Mouse (Mus musculus): ENCODE measurements around the gene Mrps5. TPM values are rescaled to one million over a fixed set of nuclear protein-coding genes. Genes with fewer than 3 reads are reported as not detected.

Gene Mrps5
- polyA plus RNA-seq (2012; rRNA removed), result 129 and 157 TPM in 2 replicates

DNA sequence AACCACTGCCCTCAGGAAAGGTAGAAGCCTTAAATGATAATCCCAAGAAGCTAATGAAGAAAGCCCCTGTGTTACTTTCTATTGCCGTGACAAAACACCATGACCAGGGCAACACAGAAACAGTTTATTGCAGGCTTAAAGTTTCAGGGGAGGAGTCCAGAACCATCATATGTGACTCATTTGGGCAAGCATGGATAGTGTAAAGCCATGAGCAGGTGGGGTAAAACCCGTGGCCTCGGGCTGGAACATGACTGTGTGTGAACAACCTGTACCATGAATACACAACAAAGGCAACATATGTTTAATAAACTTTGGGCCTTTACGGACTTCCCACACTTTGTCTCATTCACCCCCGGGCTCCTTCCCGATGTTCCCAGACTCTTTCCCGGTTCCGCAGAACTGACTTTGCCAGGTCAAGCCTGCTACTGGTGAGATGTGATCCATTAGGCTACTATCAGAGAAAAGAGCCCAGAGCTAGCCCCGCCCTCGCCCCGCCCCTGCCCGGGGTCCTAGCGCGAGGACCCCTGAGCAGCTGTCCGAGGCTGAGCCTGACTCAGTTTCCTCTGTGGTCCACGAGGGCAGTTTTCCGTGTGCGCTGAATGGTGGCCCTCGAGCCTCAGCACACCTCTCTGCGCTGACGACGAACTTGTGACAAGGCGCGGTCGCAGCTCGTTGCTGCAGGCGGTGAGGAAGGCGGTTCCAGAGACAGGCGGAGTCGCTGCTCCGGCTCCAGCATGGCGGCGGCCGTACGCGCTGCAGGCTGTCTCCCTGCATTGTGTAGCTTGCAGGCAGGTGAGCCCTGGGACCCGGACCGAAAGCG, at the start of gene Mrps5, which contains the start of gene Zfp661:
Mrps5 (plus strand) TSS at position 529 of the 820 bp plus-strand sequence.
Zfp661 (minus strand) TSS at position 401 of the 820 bp plus-strand sequence.
- TF ChIP-seq CTCF (IDR thresholded peaks at IDR 0.05; ENCODE audit: borderline replicate concordance, extremely low read depth, insufficient read depth, insufficient read length), result no peak
- peak; percentile 63; the same call in 1 of the 2 replicates for TF ChIP-seq POLR2A (IDR thresholded peaks at IDR 0.05; ENCODE audit: borderline replicate concordance, extremely low read depth, insufficient read depth, insufficient read length, poor library complexity, severe bottlenecking)
- DNase-seq (ENCODE audit: low read depth), result peak; percentile 94

DNA sequence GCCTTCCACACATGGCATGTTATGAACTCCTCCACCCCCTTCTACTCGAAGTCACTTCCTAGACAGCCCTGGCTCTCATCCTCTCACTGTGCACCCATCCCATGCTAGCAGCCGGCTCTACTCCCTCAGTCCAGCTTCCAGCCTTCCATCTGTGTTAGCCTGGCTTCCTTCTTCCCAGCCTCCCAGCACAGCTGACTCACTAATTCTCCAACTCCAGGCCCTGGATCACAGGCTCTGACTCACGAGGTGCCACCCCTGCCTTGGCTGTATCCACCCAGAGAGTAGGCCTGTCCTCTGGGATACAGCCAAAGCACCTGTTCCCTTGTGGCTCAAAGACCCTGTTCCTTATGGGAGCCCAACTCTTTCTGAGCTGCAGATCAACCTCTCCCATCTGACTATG, 49.5 kb upstream of the Mrps5 start:
- TF ChIP-seq CTCF (IDR thresholded peaks at IDR 0.05; ENCODE audit: borderline replicate concordance, extremely low read depth, insufficient read depth, insufficient read length) (no peak), POLR2A (IDR thresholded peaks at IDR 0.05; ENCODE audit: borderline replicate concordance, extremely low read depth, insufficient read depth, insufficient read length, poor library complexity, severe bottlenecking) (no peak)
- DNase-seq (ENCODE audit: low read depth), result no peak

DNA sequence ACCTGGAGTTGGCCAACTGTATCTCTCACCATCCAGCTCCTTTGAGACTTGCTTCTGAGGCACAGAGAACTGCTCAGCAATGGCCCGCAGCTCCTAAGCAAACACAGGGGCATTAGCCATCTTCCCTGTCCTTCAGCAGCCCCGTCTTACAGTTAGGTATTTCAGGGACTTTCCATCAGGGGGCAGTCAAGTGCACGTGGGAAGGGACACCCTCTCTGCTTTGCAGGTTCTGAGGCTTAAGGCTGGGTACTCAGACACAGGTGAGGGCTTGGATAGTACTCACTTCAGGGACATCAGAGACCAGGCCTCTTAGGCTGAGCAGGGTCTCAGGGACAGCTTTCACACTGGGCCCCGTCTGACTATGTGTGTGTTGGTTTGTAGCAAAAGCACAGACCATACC, 47.5 kb upstream of the Mrps5 start:
- TF ChIP-seq CTCF (IDR thresholded peaks at IDR 0.05; ENCODE audit: borderline replicate concordance, extremely low read depth, insufficient read depth, insufficient read length) (peak; percentile 48; the same call in 1 of the 2 replicates), POLR2A (IDR thresholded peaks at IDR 0.05; ENCODE audit: borderline replicate concordance, extremely low read depth, insufficient read depth, insufficient read length, poor library complexity, severe bottlenecking) (no peak)
- DNase-seq (ENCODE audit: low read depth), result no peak

DNA sequence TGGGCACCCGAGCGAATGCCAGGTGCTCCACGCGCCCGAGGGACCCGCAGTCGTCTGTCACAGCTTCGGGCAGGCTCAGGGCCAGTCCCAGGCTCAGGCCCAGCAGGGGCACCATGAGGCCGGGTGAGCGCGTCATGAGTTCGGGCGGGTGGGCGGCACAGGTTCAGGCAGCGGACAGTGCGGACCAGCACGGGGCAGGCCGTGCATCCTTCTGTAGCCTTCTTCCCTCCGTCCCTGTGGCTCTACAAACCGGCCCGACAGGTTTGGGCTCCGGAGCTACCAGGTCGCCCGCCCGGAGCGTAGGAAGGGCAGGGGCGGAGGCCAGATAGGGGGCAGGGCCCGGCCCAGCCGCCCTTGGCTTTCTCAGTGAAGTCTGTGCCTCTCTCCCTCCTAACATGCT, 45.8 kb upstream of the Mrps5 start, which contains the start of gene Prom2:
Prom2 (minus strand) TSS at position 283 of the 400 bp plus-strand sequence.
- TF ChIP-seq CTCF (IDR thresholded peaks at IDR 0.05; ENCODE audit: borderline replicate concordance, extremely low read depth, insufficient read depth, insufficient read length) (no peak), POLR2A (IDR thresholded peaks at IDR 0.05; ENCODE audit: borderline replicate concordance, extremely low read depth, insufficient read depth, insufficient read length, poor library complexity, severe bottlenecking) (no peak)
- DNase-seq (ENCODE audit: low read depth), result no peak

DNA sequence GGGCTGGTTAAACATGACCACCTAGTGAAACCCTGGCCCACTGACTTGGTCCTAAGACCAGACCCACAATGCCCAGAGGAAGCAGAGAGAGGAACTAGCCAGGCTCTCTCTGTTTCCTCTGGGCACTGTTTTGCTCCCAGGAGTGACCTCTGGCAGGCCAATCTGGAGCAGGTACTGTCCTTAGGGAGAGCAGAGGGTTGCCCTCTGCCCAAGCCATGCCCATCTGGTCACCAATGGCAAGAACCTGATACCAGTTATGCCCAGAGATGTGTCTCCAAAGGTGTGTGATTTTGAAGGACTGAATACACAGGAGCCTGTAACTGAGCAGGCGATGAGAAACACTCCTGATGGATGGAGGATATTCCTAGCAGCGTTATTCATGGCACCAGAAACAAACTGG, 45.3 kb upstream of the Mrps5 start:
- DNase-seq (ENCODE audit: low read depth), result no peak
- TF ChIP-seq CTCF (IDR thresholded peaks at IDR 0.05; ENCODE audit: borderline replicate concordance, extremely low read depth, insufficient read depth, insufficient read length) (no peak), POLR2A (IDR thresholded peaks at IDR 0.05; ENCODE audit: borderline replicate concordance, extremely low read depth, insufficient read depth, insufficient read length, poor library complexity, severe bottlenecking) (no peak)

DNA sequence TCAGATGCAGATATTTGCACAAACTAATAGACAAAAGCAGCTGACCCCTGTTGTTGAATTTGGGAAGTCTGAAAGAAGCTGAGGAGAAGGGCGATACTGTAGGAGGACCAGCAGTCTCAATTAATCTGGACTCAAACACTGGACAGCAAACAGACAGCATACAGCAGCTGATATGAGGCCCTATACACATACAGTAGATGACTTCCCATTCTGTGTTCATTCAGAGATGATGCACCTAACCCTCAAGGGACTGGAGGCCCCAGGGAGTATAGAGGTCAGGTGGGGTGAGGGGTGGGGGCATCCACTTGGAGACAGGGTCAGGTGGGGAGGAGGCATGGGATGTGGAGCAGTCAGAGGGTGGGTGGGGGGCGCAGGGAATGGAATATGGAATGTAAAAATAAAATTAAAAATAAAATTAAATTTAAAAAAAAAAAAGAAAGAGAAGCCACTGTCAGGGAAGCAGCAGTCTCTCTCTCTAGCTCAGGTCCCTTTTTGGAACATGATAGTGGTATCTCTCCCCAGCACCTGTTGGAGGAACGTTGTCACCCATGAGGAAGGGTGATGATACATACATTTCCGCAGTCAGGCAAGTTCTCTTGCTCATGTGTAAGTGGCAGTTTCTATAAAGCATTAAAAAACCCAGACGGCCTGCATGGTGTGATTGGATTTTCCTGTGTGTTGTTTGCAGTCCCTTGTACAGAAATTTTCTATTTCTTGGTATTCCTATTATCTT, 38.5 kb upstream of the Mrps5 start:
- no peak for DNase-seq (ENCODE audit: low read depth)
- no peak for TF ChIP-seq CTCF (IDR thresholded peaks at IDR 0.05; ENCODE audit: borderline replicate concordance, extremely low read depth, insufficient read depth, insufficient read length)
- TF ChIP-seq POLR2A (IDR thresholded peaks at IDR 0.05; ENCODE audit: borderline replicate concordance, extremely low read depth, insufficient read depth, insufficient read length, poor library complexity, severe bottlenecking), result no peak

DNA sequence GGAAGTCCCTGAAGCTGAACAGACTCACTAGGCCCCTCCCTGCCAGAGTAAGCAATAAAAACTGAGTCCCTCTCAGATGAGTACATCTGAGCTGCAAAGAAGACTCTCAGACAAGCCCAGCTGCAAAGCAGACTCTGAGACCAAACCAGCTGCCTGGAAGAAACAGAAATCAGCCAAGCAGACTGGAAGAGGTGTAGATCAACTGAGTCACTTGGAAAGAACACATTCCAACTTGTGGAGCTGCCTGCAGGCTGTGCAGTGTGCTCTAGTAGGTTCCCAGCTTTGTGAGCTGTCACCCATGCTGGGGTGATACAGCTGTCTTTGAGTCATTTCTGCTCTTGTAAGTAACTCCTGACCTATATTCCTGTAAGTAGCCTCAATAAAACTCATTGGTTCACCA, 37.3 kb upstream of the Mrps5 start:
- TF ChIP-seq POLR2A (IDR thresholded peaks at IDR 0.05; ENCODE audit: borderline replicate concordance, extremely low read depth, insufficient read depth, insufficient read length, poor library complexity, severe bottlenecking), result no peak
- TF ChIP-seq CTCF (IDR thresholded peaks at IDR 0.05; ENCODE audit: borderline replicate concordance, extremely low read depth, insufficient read depth, insufficient read length), result no peak
- DNase-seq (ENCODE audit: low read depth), result no peak

DNA sequence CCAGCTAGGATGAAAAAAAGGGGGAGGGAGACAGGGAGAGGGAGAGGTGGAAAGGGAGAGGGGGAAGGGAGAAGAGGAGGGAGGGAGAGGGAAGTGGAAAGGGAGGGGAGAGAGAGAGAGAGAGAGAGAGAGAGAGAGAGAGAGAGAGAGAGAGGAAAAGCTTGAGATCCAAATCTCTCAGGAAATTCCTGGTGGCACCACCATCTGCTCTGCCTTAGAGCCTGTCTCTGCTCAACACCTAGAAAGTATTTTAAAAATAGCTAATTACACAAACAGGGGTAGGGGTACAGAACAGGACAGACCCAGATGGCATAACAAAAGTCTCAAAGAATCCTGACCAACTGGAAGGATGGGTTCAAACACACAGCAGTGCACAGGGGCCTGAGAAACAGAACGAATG, 36.6 kb upstream of the Mrps5 start:
- TF ChIP-seq CTCF (IDR thresholded peaks at IDR 0.05; ENCODE audit: borderline replicate concordance, extremely low read depth, insufficient read depth, insufficient read length) (no peak), POLR2A (IDR thresholded peaks at IDR 0.05; ENCODE audit: borderline replicate concordance, extremely low read depth, insufficient read depth, insufficient read length, poor library complexity, severe bottlenecking) (no peak)
- no peak for DNase-seq (ENCODE audit: low read depth)

DNA sequence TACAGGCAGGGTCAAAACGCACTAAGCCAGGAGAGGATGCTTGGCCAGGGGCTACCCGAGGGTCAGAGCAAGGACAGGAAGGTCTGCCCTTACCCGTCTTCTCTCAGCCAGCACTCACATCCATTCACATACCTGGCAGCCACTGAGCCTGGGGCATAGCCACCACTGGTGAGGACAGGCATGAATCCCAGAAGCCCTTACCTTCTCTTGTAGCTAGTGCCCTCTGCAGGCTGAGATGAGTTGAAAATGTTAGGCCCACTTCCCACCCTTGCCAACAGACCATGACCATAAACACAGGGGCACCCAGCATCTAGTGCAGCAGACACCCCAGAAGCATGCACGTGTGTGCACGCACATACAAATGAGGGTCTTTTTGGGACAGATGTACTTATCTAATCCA, 35.9 kb upstream of the Mrps5 start:
- peak; percentile 51 for DNase-seq (ENCODE audit: low read depth)

DNA sequence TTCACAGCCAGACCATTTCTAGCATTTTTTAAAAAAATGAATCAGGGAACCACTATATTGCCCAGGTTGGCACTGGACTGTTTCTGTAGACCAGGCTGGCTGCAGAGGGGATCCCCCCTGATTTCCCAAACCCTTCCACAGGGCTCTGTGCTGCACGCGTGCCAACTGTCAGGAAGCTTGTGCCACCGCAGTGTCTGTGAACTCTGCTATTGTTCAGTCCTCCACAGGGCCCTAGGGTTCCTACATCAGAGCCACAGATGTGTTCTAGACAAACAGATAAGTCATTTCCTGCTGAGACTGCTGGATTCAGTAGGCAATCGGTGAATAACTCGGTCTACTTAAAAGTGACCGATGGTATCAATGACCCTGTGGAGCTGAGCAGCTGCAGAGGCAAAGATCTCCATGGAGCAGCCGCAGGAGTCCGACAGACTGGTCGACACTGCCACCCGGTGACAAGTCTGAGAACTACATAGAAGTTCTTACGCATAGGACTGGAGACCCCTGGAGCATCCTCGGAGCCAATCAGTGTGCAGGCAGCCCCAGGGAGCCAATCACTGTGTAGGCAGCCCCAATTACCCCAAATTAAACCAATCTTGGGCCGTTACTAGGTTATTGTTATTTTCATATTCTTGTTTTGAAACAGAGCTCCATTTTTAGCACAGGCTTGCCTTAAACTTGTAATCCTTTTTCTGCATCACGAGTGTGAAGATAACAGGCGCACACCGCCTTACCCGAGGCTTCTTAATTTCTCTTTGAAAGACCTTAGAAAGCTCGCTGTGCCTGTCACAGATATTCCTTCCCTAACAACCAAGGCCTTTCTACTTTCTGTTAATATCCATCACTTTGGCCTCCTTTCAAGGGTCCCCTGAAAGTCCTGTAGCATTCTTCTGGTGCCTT, 27.7 kb upstream of the Mrps5 start:
- peak; percentile 97 for DNase-seq (ENCODE audit: low read depth)
- TF ChIP-seq CTCF (IDR thresholded peaks at IDR 0.05; ENCODE audit: borderline replicate concordance, extremely low read depth, insufficient read depth, insufficient read length) (peak; percentile 95), POLR2A (IDR thresholded peaks at IDR 0.05; ENCODE audit: borderline replicate concordance, extremely low read depth, insufficient read depth, insufficient read length, poor library complexity, severe bottlenecking) (no peak)

More for the DNA sequence above, 35.9 kb upstream of the Mrps5 start:
- TF ChIP-seq POLR2A (IDR thresholded peaks at IDR 0.05; ENCODE audit: borderline replicate concordance, extremely low read depth, insufficient read depth, insufficient read length, poor library complexity, severe bottlenecking) (no peak), CTCF (IDR thresholded peaks at IDR 0.05; ENCODE audit: borderline replicate concordance, extremely low read depth, insufficient read depth, insufficient read length) (peak; percentile 37; the same call in 1 of the 2 replicates)

All from brain, embryonic 14.5 days (tissue).